Comparison of ENCODE assay signal across 10 mouse cellular contexts in the genomic region with DNA sequence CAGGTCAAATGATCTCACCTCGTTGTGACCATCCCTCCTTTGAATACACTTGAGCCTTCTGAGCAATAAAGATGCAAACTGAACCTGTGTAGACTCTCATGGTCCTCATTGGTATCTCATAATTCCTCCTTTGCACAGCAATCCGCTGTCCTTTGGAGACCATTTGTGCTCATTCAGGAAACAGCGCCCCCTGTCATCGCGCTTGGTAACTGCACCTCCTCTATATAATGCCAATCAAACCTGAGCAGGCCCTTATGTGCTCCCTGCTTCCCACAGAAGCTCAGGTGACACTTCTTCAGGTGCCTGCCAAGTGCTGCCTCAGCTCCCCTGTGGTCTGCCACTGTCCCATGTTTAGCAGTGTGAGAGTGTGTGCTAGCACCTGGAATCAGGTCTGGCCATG. TPM values are rescaled to one million over a fixed set of nuclear protein-coding genes. Genes with fewer than 3 reads are reported as not detected.
DNase-seq lines count a peak whose midpoint lies in the region; ATAC-seq and TF ChIP-seq lines count a peak whose summit lies in the region.
"Had no signal": no experiment of that assay in that cellular context is flagged by ENCODE, and none has a peak within 500 bp of the region (broad histone marks: within the 10 kb centered on the region; RNA-seq: fewer than 3 reads in every experiment).

No protein-coding gene starts in this region.

- H3K9me3 ChIP-seq in forebrain, postnatal 0 days (ENCODE audit: low read length): no peaks in the 10 kb centered on the region
- H3K9me3 ChIP-seq in forebrain, embryonic 12.5 days: no peaks in the 10 kb centered on the region
- no peaks in the 10 kb centered on the region for H3K9me3 ChIP-seq in midbrain, embryonic 14.5 days (ENCODE audit: control insufficient read depth, low read length)
- no peaks in the 10 kb centered on the region for H3K9me3 ChIP-seq in midbrain, embryonic 13.5 days
- H3K9me3 ChIP-seq: neural tube, embryonic 13.5 days had no signal

- no peaks in the 10 kb centered on the region for H3K27me3 ChIP-seq in forebrain, postnatal 0 days (ENCODE audit: insufficient read depth, low read length)
- no peaks in the 10 kb centered on the region for H3K27me3 ChIP-seq in forebrain, embryonic 12.5 days
- H3K27me3 ChIP-seq in midbrain, embryonic 14.5 days (ENCODE audit: control insufficient read depth, insufficient read depth, low read length): no peaks in the 10 kb centered on the region
- no peaks in the 10 kb centered on the region for H3K27me3 ChIP-seq in midbrain, embryonic 13.5 days
- H3K27me3 ChIP-seq: neural tube, embryonic 13.5 days had no signal

- no peak overlapping the region for H3K27ac ChIP-seq in forebrain, postnatal 0 days (ENCODE audit: low read depth, low read length)
- H3K27ac ChIP-seq in forebrain, embryonic 12.5 days: no peak overlapping the region
- no peak overlapping the region for H3K27ac ChIP-seq in midbrain, embryonic 14.5 days (replicated peaks; ENCODE audit: low read depth, low read length)
- no peak overlapping the region for H3K27ac ChIP-seq in midbrain, embryonic 13.5 days
- H3K27ac ChIP-seq: neural tube, embryonic 13.5 days had no signal

- peak; percentile 60 for TF ChIP-seq CTCF in forebrain, postnatal 0 days (IDR thresholded peaks at IDR 0.05; ENCODE audit: low read depth)

- H3K4me1 ChIP-seq in forebrain, postnatal 0 days (ENCODE audit: insufficient read depth): no peaks in the 10 kb centered on the region
- H3K4me1 ChIP-seq in forebrain, embryonic 12.5 days: no peaks in the 10 kb centered on the region
- H3K4me1 ChIP-seq in midbrain, embryonic 14.5 days (ENCODE audit: control insufficient read depth, insufficient read depth, low read length): no peaks in the 10 kb centered on the region
- no peaks in the 10 kb centered on the region for H3K4me1 ChIP-seq in midbrain, embryonic 13.5 days (replicated peaks)
- H3K4me1 ChIP-seq: neural tube, embryonic 13.5 days had no signal

- ATAC-seq in forebrain, postnatal 0 days: no peak
- ATAC-seq in forebrain, embryonic 12.5 days (ENCODE audit: low FRiP score): no peak
- ATAC-seq in midbrain, embryonic 14.5 days (ENCODE audit: low FRiP score, low TSS enrichment): no peak
- ATAC-seq in midbrain, embryonic 13.5 days: no peak
- no peak for ATAC-seq in erythroid progenitor cell, adult 5-6 weeks (replicated peaks; ENCODE audit: low FRiP score, poor library complexity, severe bottlenecking)

- no peak overlapping the region for H3K9ac ChIP-seq in forebrain, postnatal 0 days
- no peak overlapping the region for H3K9ac ChIP-seq in forebrain, embryonic 12.5 days
- no peak overlapping the region for H3K9ac ChIP-seq in midbrain, embryonic 14.5 days (replicated peaks; ENCODE audit: low read length)
- H3K9ac ChIP-seq in midbrain, embryonic 13.5 days (replicated peaks): no peak overlapping the region
- H3K9ac ChIP-seq: neural tube, embryonic 13.5 days had no signal

- DNase-seq in forebrain, postnatal 0 days: peak; percentile 25
- DNase-seq in midbrain, embryonic 14.5 days: peak; percentile 52
- peak; percentile 2 for DNase-seq in c-Kit-positive CD71-positive TER-119-positive erythroid progenitor cells, embryonic 14.5 days (ENCODE audit: low spot score)
- DNase-seq in lung, postnatal 10 days: peak; percentile 39
- no peak for DNase-seq in gastrocnemius, postnatal 4 days (ENCODE audit: low spot score in 2 of 2)

- no peaks in the 10 kb centered on the region for H3K36me3 ChIP-seq in forebrain, postnatal 0 days (ENCODE audit: insufficient read depth)
- no peaks in the 10 kb centered on the region for H3K36me3 ChIP-seq in forebrain, embryonic 12.5 days (replicated peaks)
- no peaks in the 10 kb centered on the region for H3K36me3 ChIP-seq in midbrain, embryonic 14.5 days (ENCODE audit: control insufficient read depth, insufficient read depth, low read length)
- H3K36me3 ChIP-seq in midbrain, embryonic 13.5 days: no peaks in the 10 kb centered on the region
- H3K36me3 ChIP-seq: neural tube, embryonic 13.5 days had no signal

- H3K4me2 ChIP-seq in forebrain, postnatal 0 days (ENCODE audit: low read depth): no peak overlapping the region
- no peak overlapping the region for H3K4me2 ChIP-seq in forebrain, embryonic 12.5 days
- no peak overlapping the region for H3K4me2 ChIP-seq in midbrain, embryonic 14.5 days (ENCODE audit: low read length)
- H3K4me2 ChIP-seq in midbrain, embryonic 13.5 days (replicated peaks): no peak overlapping the region
- H3K4me2 ChIP-seq: neural tube, embryonic 13.5 days had no signal

- 36% methylated on average over 5 of the region's 5 CpGs for WGBS in forebrain, postnatal 0 days
- 27% methylated on average over 5 of the region's 5 CpGs for WGBS in forebrain, embryonic 12.5 days
- WGBS in midbrain, embryonic 14.5 days: 37% methylated on average over 5 of the region's 5 CpGs
- WGBS in midbrain, embryonic 13.5 days: 39% methylated on average over 5 of the region's 5 CpGs

- no peak overlapping the region for H3K4me3 ChIP-seq in forebrain, postnatal 0 days (ENCODE audit: low read depth, low read length)
- H3K4me3 ChIP-seq in forebrain, embryonic 12.5 days (replicated peaks): no peak overlapping the region
- H3K4me3 ChIP-seq in midbrain, embryonic 14.5 days (replicated peaks; ENCODE audit: low read depth, low read length): no peak overlapping the region
- H3K4me3 ChIP-seq in midbrain, embryonic 13.5 days (replicated peaks): no peak overlapping the region
- H3K4me3 ChIP-seq: neural tube, embryonic 13.5 days had no signal

RNA-seq across cellular contexts. Expression of a gene that starts 1.0 kb away (rescaled TPM):
- total RNA-seq in forebrain, postnatal 0 days (2014; rRNA removed): not detected in 2 replicates
- not detected in 2 replicates for polyA plus RNA-seq in forebrain, postnatal 0 days (2015; fragmentation: Nextera tagmentation; extraction: Ambion mirVana)
- not detected in 2 replicates for polyA plus RNA-seq in forebrain, embryonic 12.5 days (2016; fragmentation: Nextera tagmentation; extraction: Ambion mirVana)
- not detected in 2 replicates for polyA plus RNA-seq in midbrain, embryonic 14.5 days (2014; fragmentation: Nextera tagmentation; extraction: Ambion mirVana)
- not detected in 2 replicates for polyA plus RNA-seq in midbrain, embryonic 13.5 days (2015; fragmentation: Nextera tagmentation; extraction: Ambion mirVana)
- total RNA-seq in erythroid progenitor cell, adult 5-6 weeks (2015; ENCODE audit: low replicate concordance): not detected in 2 replicates
- total RNA-seq in erythroid progenitor cell, adult 5-6 weeks (2017; ENCODE audit: low replicate concordance): not detected in 2 replicates
- not detected for total RNA-seq in gastrocnemius, postnatal 4 days (2021)
- total RNA-seq: hematopoietic stem cell, adult 5-6 weeks had no signal
- polyA plus RNA-seq: neural tube, embryonic 13.5 days had no signal

RNA-seq across cellular contexts. Expression of a gene that starts 3.9 kb away (rescaled TPM):
- total RNA-seq in forebrain, postnatal 0 days (2014; rRNA removed): not detected in 2 replicates
- polyA plus RNA-seq in forebrain, postnatal 0 days (2015; fragmentation: Nextera tagmentation; extraction: Ambion mirVana): not detected in 2 replicates
- polyA plus RNA-seq in forebrain, embryonic 12.5 days (2016; fragmentation: Nextera tagmentation; extraction: Ambion mirVana): not detected in 2 replicates
- not detected in 2 replicates for polyA plus RNA-seq in midbrain, embryonic 14.5 days (2014; fragmentation: Nextera tagmentation; extraction: Ambion mirVana)
- not detected in 2 replicates for polyA plus RNA-seq in midbrain, embryonic 13.5 days (2015; fragmentation: Nextera tagmentation; extraction: Ambion mirVana)
- not detected in 2 replicates for total RNA-seq in erythroid progenitor cell, adult 5-6 weeks (2015; ENCODE audit: low replicate concordance)
- total RNA-seq in erythroid progenitor cell, adult 5-6 weeks (2017; ENCODE audit: low replicate concordance): not detected in 2 replicates
- not detected for total RNA-seq in gastrocnemius, postnatal 4 days (2021)
- total RNA-seq: hematopoietic stem cell, adult 5-6 weeks had no signal
- polyA plus RNA-seq: neural tube, embryonic 13.5 days had no signal

RNA-seq across cellular contexts. Expression of a gene that starts 11.4 kb away (rescaled TPM):
- not detected in 2 replicates for total RNA-seq in forebrain, postnatal 0 days (2014; rRNA removed)
- not detected in 2 replicates for polyA plus RNA-seq in forebrain, postnatal 0 days (2015; fragmentation: Nextera tagmentation; extraction: Ambion mirVana)
- polyA plus RNA-seq in forebrain, embryonic 12.5 days (2016; fragmentation: Nextera tagmentation; extraction: Ambion mirVana): not detected in 2 replicates
- polyA plus RNA-seq in midbrain, embryonic 14.5 days (2014; fragmentation: Nextera tagmentation; extraction: Ambion mirVana): not detected in 2 replicates
- polyA plus RNA-seq in midbrain, embryonic 13.5 days (2015; fragmentation: Nextera tagmentation; extraction: Ambion mirVana): not detected in 2 replicates
- not detected in 2 replicates for total RNA-seq in erythroid progenitor cell, adult 5-6 weeks (2015; ENCODE audit: low replicate concordance)
- total RNA-seq in erythroid progenitor cell, adult 5-6 weeks (2017; ENCODE audit: low replicate concordance): not detected in 2 replicates
- not detected for total RNA-seq in gastrocnemius, postnatal 4 days (2021)
- total RNA-seq: hematopoietic stem cell, adult 5-6 weeks had no signal
- polyA plus RNA-seq: neural tube, embryonic 13.5 days had no signal

RNA-seq across cellular contexts. Expression of a gene that starts 16.6 kb away (rescaled TPM):
- not detected in 2 replicates for total RNA-seq in forebrain, postnatal 0 days (2014; rRNA removed)
- polyA plus RNA-seq in forebrain, postnatal 0 days (2015; fragmentation: Nextera tagmentation; extraction: Ambion mirVana): not detected in 2 replicates
- not detected in 2 replicates for polyA plus RNA-seq in forebrain, embryonic 12.5 days (2016; fragmentation: Nextera tagmentation; extraction: Ambion mirVana)
- polyA plus RNA-seq in midbrain, embryonic 14.5 days (2014; fragmentation: Nextera tagmentation; extraction: Ambion mirVana): not detected in 2 replicates
- polyA plus RNA-seq in midbrain, embryonic 13.5 days (2015; fragmentation: Nextera tagmentation; extraction: Ambion mirVana): not detected in 2 replicates
- not detected in 2 replicates for total RNA-seq in erythroid progenitor cell, adult 5-6 weeks (2015; ENCODE audit: low replicate concordance)
- total RNA-seq in erythroid progenitor cell, adult 5-6 weeks (2017; ENCODE audit: low replicate concordance): not detected in 2 replicates
- not detected for total RNA-seq in gastrocnemius, postnatal 4 days (2021)
- total RNA-seq: hematopoietic stem cell, adult 5-6 weeks had no signal
- polyA plus RNA-seq: neural tube, embryonic 13.5 days had no signal

RNA-seq across cellular contexts. Expression of a gene that starts 20.2 kb away (rescaled TPM):
- total RNA-seq in forebrain, postnatal 0 days (2014; rRNA removed): not detected in 2 replicates
- not detected in 2 replicates for polyA plus RNA-seq in forebrain, postnatal 0 days (2015; fragmentation: Nextera tagmentation; extraction: Ambion mirVana)
- polyA plus RNA-seq in forebrain, embryonic 12.5 days (2016; fragmentation: Nextera tagmentation; extraction: Ambion mirVana): not detected in 2 replicates
- not detected in 2 replicates for polyA plus RNA-seq in midbrain, embryonic 14.5 days (2014; fragmentation: Nextera tagmentation; extraction: Ambion mirVana)
- not detected in 2 replicates for polyA plus RNA-seq in midbrain, embryonic 13.5 days (2015; fragmentation: Nextera tagmentation; extraction: Ambion mirVana)
- total RNA-seq in erythroid progenitor cell, adult 5-6 weeks (2015; ENCODE audit: low replicate concordance): not detected in 2 replicates
- total RNA-seq in erythroid progenitor cell, adult 5-6 weeks (2017; ENCODE audit: low replicate concordance): not detected in 2 replicates
- total RNA-seq in gastrocnemius, postnatal 4 days (2021): not detected
- total RNA-seq: hematopoietic stem cell, adult 5-6 weeks had no signal
- polyA plus RNA-seq: neural tube, embryonic 13.5 days had no signal

Comparison
In these comparisons a context has a peak if more than half of its experiments do, and no peak if none do; other contexts are left out.
1. DNase-seq: peak in forebrain, postnatal 0 days (single experiment), midbrain, embryonic 14.5 days (single experiment), c-Kit-positive CD71-positive TER-119-positive erythroid progenitor cells, embryonic 14.5 days (single experiment) and lung, postnatal 10 days (single experiment); none in gastrocnemius, postnatal 4 days (0 of 2).